Mouse (Mus musculus): ENCODE measurements at regions not wholly inside any gene's neighbourhood (a gene's known extent, or its start where the extent isn't known, plus 50 kb on each side); places are given as distances from the start of the nearest gene placed in this dataset.

GRCm38 (mm10) chr4:34468096-34468495 lies 82.6 kb upstream of the Akirin2 start:
- Histone ChIP-seq H3K4me3 (no peak overlapping the region), H3K36me3 (ENCODE audit: control insufficient read depth, insufficient read depth, low read length) (no peaks in the 10 kb centered on the region), H3K4me1 (ENCODE audit: control insufficient read depth, insufficient read depth, low read length) (no peaks in the 10 kb centered on the region), H3K79me2 (replicated peaks; ENCODE audit: control insufficient read depth, insufficient read depth, low read length) (no peaks in the 10 kb centered on the region), H3K27me3 (ENCODE audit: control insufficient read depth, insufficient read depth, low read length) (no peaks in the 10 kb centered on the region), H3K9ac (ENCODE audit: low read depth, low read length) (no peak overlapping the region), H3K27ac (no peak overlapping the region)
- intact Hi-C loops (cut with DNase I): no loop called here
- DNase-seq: no peak
- TF ChIP-seq EP300 (IDR thresholded peaks at IDR 0.05; ENCODE audit: insufficient read depth, low read depth, low read length): no peak
- no peak for TF ChIP-seq POLR2A (IDR thresholded peaks at IDR 0.05; ENCODE audit: insufficient read depth, low read depth, low read length)
- TF ChIP-seq CTCF (IDR thresholded peaks at IDR 0.05): no peak
- WGBS: 34% methylated on average over 9 of the region's 9 CpGs

DNA sequence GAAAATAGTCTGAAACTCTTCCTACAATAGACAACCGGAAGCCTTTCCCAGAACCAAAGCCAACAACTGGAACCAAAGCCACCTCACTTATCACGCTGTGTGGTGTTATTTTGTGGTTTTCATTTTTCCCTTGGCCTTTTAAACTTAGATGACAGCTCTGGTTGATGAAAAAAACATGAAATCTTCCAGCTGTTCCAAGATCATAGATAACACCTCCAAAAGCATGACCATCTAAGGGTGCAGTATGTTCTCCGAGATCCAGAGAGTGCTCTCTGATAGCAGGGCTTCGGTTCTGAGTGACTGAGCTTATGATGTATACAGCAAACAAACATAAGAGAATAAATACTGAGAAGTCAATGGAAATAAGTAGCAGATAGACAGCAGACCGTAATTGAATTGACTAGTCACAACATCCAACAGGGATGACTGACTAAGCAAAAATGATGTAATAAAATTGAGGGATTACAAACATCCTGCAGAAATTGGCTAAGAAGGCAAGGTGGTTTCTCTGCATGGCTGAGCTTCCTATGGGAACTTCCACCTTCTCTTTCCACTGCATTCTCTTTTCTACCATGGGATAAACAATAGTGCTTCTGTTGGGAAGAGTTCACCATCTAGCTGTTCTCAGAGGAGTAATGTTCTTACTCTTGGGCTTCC lies 74.8 kb upstream of the Akirin2 start:
- H3K27me3 ChIP-seq (ENCODE audit: control insufficient read depth, insufficient read depth, low read length): no peaks in the 10 kb centered on the region
- TF ChIP-seq CTCF (IDR thresholded peaks at IDR 0.05) (no peak), EP300 (IDR thresholded peaks at IDR 0.05; ENCODE audit: insufficient read depth, low read depth, low read length) (no peak), POLR2A (IDR thresholded peaks at IDR 0.05; ENCODE audit: insufficient read depth, low read depth, low read length) (no peak)
- peak in 1 of 2 experiments; percentile 3 for DNase-seq
- no peaks in the 10 kb centered on the region for H3K36me3 ChIP-seq (ENCODE audit: control insufficient read depth, insufficient read depth, low read length)
- intact Hi-C loops (cut with DNase I): no loop called here
- WGBS: 63% methylated on average over 5 of the region's 5 CpGs
- H3K79me2 ChIP-seq (replicated peaks; ENCODE audit: control insufficient read depth, insufficient read depth, low read length): no peaks in the 10 kb centered on the region
- no peak overlapping the region for H3K27ac ChIP-seq
- H3K4me3 ChIP-seq: no peak overlapping the region
- H3K9ac ChIP-seq (ENCODE audit: low read depth, low read length): no peak overlapping the region
- no peaks in the 10 kb centered on the region for H3K4me1 ChIP-seq (ENCODE audit: control insufficient read depth, insufficient read depth, low read length)

- no peak for DNase-seq
- WGBS: 90% methylated on average over 1 of the region's 1 CpGs
- TF ChIP-seq EP300 (IDR thresholded peaks at IDR 0.05; ENCODE audit: insufficient read depth, low read depth, low read length) (no peak), CTCF (IDR thresholded peaks at IDR 0.05) (no peak), POLR2A (IDR thresholded peaks at IDR 0.05; ENCODE audit: insufficient read depth, low read depth, low read length) (no peak)
These were observed 66.5 kb upstream of the Akirin2 start for GRCm38 (mm10) chr4:34484273-34484672.

GRCm38 (mm10) chr4:34485574-34485973 lies 65.2 kb upstream of the Akirin2 start:
- H3K4me3 ChIP-seq: no peak overlapping the region
- TF ChIP-seq EP300 (IDR thresholded peaks at IDR 0.05; ENCODE audit: insufficient read depth, low read depth, low read length): no peak
- TF ChIP-seq CTCF (IDR thresholded peaks at IDR 0.05): no peak
- no peak for TF ChIP-seq POLR2A (IDR thresholded peaks at IDR 0.05; ENCODE audit: insufficient read depth, low read depth, low read length)
- no peak overlapping the region for H3K9ac ChIP-seq (ENCODE audit: low read depth, low read length)
- H3K4me1 ChIP-seq (ENCODE audit: control insufficient read depth, insufficient read depth, low read length): no peaks in the 10 kb centered on the region
- H3K27ac ChIP-seq: no peak overlapping the region
- WGBS: 82% methylated on average over 17 of the region's 17 CpGs
- no peak for DNase-seq
- no peaks in the 10 kb centered on the region for H3K36me3 ChIP-seq (ENCODE audit: control insufficient read depth, insufficient read depth, low read length)
- intact Hi-C loops (cut with DNase I): no loop called here
- H3K79me2 ChIP-seq (replicated peaks; ENCODE audit: control insufficient read depth, insufficient read depth, low read length): no peaks in the 10 kb centered on the region
- H3K27me3 ChIP-seq (ENCODE audit: control insufficient read depth, insufficient read depth, low read length): no peaks in the 10 kb centered on the region

More at GRCm38 (mm10) chr4:34484273-34484672, 66.5 kb upstream of the Akirin2 start:
- H3K4me3 ChIP-seq: no peak overlapping the region
- H3K9ac ChIP-seq (ENCODE audit: low read depth, low read length): no peak overlapping the region
- no peak overlapping the region for H3K27ac ChIP-seq
- H3K27me3 ChIP-seq (ENCODE audit: control insufficient read depth, insufficient read depth, low read length): no peaks in the 10 kb centered on the region
- no peaks in the 10 kb centered on the region for H3K79me2 ChIP-seq (replicated peaks; ENCODE audit: control insufficient read depth, insufficient read depth, low read length)
- intact Hi-C loops (cut with DNase I): no loop called here
- H3K36me3 ChIP-seq (ENCODE audit: control insufficient read depth, insufficient read depth, low read length): no peaks in the 10 kb centered on the region
- H3K4me1 ChIP-seq (ENCODE audit: control insufficient read depth, insufficient read depth, low read length): no peaks in the 10 kb centered on the region

DNA sequence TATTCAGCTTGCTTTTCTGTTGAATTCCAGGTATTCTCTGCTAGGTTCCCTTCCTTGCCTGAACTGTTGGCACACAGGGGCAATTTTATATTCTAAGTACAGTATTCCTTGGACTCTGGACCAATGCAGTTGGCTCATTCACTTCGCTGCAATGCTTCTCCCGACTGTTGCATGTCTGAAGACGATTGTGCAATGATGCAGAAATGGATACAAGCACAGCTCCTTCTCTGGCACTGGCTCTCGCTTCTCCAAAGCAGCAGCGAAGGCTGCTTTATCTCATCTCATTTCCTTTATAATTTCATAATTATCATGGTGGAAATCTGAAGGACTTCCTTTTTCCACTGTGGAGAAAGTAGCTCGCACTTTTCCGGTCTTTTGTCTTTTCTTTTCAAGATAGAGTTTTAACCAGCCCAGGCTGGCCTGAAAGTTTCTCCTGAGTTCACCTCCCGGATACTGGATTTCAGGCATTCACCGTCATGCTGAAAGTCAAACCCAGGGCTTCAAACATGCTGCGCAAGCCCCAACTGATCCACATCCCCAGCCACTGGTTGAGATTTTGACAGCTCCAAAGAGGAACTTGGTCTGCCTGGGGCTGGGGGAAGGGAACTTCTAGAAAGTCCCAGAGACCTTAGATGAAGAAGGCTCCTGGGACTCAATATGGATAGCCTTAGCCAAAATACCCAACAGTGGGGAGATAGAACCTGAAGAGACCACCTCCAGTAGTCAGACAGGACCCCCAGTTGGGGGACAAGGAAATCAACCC lies 55.6 kb upstream of the Akirin2 start:
- Histone ChIP-seq H3K4me3 (no peak overlapping the region), H3K27me3 (ENCODE audit: control insufficient read depth, insufficient read depth, low read length) (no peaks in the 10 kb centered on the region), H3K27ac (no peak overlapping the region), H3K79me2 (replicated peaks; ENCODE audit: control insufficient read depth, insufficient read depth, low read length) (no peaks in the 10 kb centered on the region), H3K9ac (ENCODE audit: low read depth, low read length) (no peak overlapping the region), H3K4me1 (ENCODE audit: control insufficient read depth, insufficient read depth, low read length) (no peaks in the 10 kb centered on the region), H3K36me3 (ENCODE audit: control insufficient read depth, insufficient read depth, low read length) (no peaks in the 10 kb centered on the region)
- intact Hi-C loops (cut with DNase I): no loop called here
- DNase-seq: peak; percentile 30 to 42
- 50% methylated on average over 10 of the region's 10 CpGs for WGBS
- no peak for TF ChIP-seq POLR2A (IDR thresholded peaks at IDR 0.05; ENCODE audit: insufficient read depth, low read depth, low read length)
- TF ChIP-seq CTCF (IDR thresholded peaks at IDR 0.05): no peak
- TF ChIP-seq EP300 (IDR thresholded peaks at IDR 0.05; ENCODE audit: insufficient read depth, low read depth, low read length): no peak

DNA sequence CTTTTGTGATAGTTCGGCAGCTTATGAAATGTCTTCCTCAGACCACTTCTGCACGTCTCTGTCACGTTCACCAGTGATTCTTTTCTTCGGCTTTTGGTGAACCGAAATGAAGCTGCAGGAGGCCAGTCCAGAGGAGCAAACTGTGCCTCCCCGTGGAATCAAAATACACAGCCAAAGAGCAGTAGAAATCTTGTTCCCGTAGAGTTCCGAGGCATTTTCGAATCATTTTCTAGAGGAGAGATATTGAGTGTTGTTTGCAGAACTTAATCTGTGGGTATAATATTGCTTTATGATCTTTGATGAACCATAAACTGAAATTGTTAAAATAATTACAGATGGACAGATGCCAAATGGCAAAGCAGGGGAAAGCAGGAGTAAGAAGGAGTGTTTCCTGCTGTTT lies 52.4 kb upstream of the Akirin2 start:
- no peak overlapping the region for H3K27ac ChIP-seq
- intact Hi-C loops (cut with DNase I): no loop called here
- no peaks in the 10 kb centered on the region for H3K4me1 ChIP-seq (ENCODE audit: control insufficient read depth, insufficient read depth, low read length)
- no peaks in the 10 kb centered on the region for H3K79me2 ChIP-seq (replicated peaks; ENCODE audit: control insufficient read depth, insufficient read depth, low read length)
- H3K9ac ChIP-seq (ENCODE audit: low read depth, low read length): no peak overlapping the region
- no peaks in the 10 kb centered on the region for H3K27me3 ChIP-seq (ENCODE audit: control insufficient read depth, insufficient read depth, low read length)
- 89% methylated on average over 9 of the region's 9 CpGs for WGBS
- no peak overlapping the region for H3K4me3 ChIP-seq
- no peaks in the 10 kb centered on the region for H3K36me3 ChIP-seq (ENCODE audit: control insufficient read depth, insufficient read depth, low read length)
- DNase-seq: no peak
- TF ChIP-seq EP300 (IDR thresholded peaks at IDR 0.05; ENCODE audit: insufficient read depth, low read depth, low read length) (no peak), POLR2A (IDR thresholded peaks at IDR 0.05; ENCODE audit: insufficient read depth, low read depth, low read length) (no peak), CTCF (IDR thresholded peaks at IDR 0.05) (no peak)

Measured in heart, adult 2 months (tissue).